Mouse (Mus musculus): ENCODE data around the gene Tbx4. TPM values are rescaled to one million over a fixed set of nuclear protein-coding genes. Genes with fewer than 3 reads are reported as not detected.

Tbx4 gene
- polyA plus RNA-seq, 1 experiment = 0.07 TPM

- 2% methylated on average over 19 of the region's 19 CpGs for WGBS
- H3K4me1 ChIP-seq (ENCODE audit: control insufficient read depth, insufficient read depth, insufficient read length) = peaks cover 3% of the 10 kb centered on the region; the same call in 1 of the 2 replicates
- H3K27ac ChIP-seq (ENCODE audit: insufficient read depth, low read length) = no peak overlapping the region
- H3K36me3 ChIP-seq (ENCODE audit: control insufficient read depth, insufficient read depth, low read length) = no peaks in the 10 kb centered on the region
- H3K4me3 ChIP-seq (ENCODE audit: extremely low read depth, insufficient read depth, insufficient read length) = no peak overlapping the region
- DNase-seq (ENCODE audit: low read depth in 1 of 2, low spot score in 2 of 2) = no peak
- TF ChIP-seq POLR2A (IDR thresholded peaks at IDR 0.05; ENCODE audit: low read depth, low read length) = no peak
- TF ChIP-seq CTCF (IDR thresholded peaks at IDR 0.05; ENCODE audit: extremely low read depth, insufficient read depth, insufficient read length, insufficient replicate concordance) = no peak
- peaks cover 7% of the 10 kb centered on the region for H3K27me3 ChIP-seq (ENCODE audit: control insufficient read depth, insufficient read depth, low read length)
Measured at GRCm38 (mm10) chr11:85925294-85925743, 39.1 kb downstream of the Tbx4 start.

- TF ChIP-seq CTCF (IDR thresholded peaks at IDR 0.05; ENCODE audit: extremely low read depth, insufficient read depth, insufficient read length, insufficient replicate concordance) = no peak
- TF ChIP-seq POLR2A (IDR thresholded peaks at IDR 0.05; ENCODE audit: low read depth, low read length) = no peak
- DNase-seq (ENCODE audit: low read depth in 1 of 2, low spot score in 2 of 2) = no peak
- H3K27me3 ChIP-seq (ENCODE audit: control insufficient read depth, insufficient read depth, low read length) = peaks cover 7% of the 10 kb centered on the region
Measured at GRCm38 (mm10) chr11:85926287-85926764, 40.1 kb downstream of the Tbx4 start.

GRCm38 (mm10) chr11:85928106-85928505, 41.9 kb downstream of the Tbx4 start:
- no peak for TF ChIP-seq POLR2A (IDR thresholded peaks at IDR 0.05; ENCODE audit: low read depth, low read length)
- TF ChIP-seq CTCF (IDR thresholded peaks at IDR 0.05; ENCODE audit: extremely low read depth, insufficient read depth, insufficient read length, insufficient replicate concordance) = no peak
- H3K4me1 ChIP-seq (ENCODE audit: control insufficient read depth, insufficient read depth, insufficient read length) = peaks cover 3% of the 10 kb centered on the region; the same call in 1 of the 2 replicates
- no peak for DNase-seq (ENCODE audit: low read depth in 1 of 2, low spot score in 2 of 2)
- H3K27ac ChIP-seq (ENCODE audit: insufficient read depth, low read length) = no peak overlapping the region
- H3K4me3 ChIP-seq (ENCODE audit: extremely low read depth, insufficient read depth, insufficient read length) = no peak overlapping the region
- H3K36me3 ChIP-seq (ENCODE audit: control insufficient read depth, insufficient read depth, low read length) = no peaks in the 10 kb centered on the region
- 78% methylated on average over 4 of the region's 4 CpGs for WGBS
- peaks cover 7% of the 10 kb centered on the region for H3K27me3 ChIP-seq (ENCODE audit: control insufficient read depth, insufficient read depth, low read length)

More at GRCm38 (mm10) chr11:85926287-85926764, 40.1 kb downstream of the Tbx4 start:
- H3K4me3 ChIP-seq (ENCODE audit: extremely low read depth, insufficient read depth, insufficient read length) = no peak overlapping the region
- H3K27ac ChIP-seq (ENCODE audit: insufficient read depth, low read length) = no peak overlapping the region
- WGBS = 12% methylated on average over 16 of the region's 16 CpGs
- peaks cover 3% of the 10 kb centered on the region; the same call in 1 of the 2 replicates for H3K4me1 ChIP-seq (ENCODE audit: control insufficient read depth, insufficient read depth, insufficient read length)
- no peaks in the 10 kb centered on the region for H3K36me3 ChIP-seq (ENCODE audit: control insufficient read depth, insufficient read depth, low read length)

- Histone ChIP-seq H3K27me3 (ENCODE audit: control insufficient read depth, insufficient read depth, low read length) (peaks cover 7% of the 10 kb centered on the region), H3K4me3 (ENCODE audit: extremely low read depth, insufficient read depth, insufficient read length) (no peak overlapping the region), H3K27ac (ENCODE audit: insufficient read depth, low read length) (no peak overlapping the region), H3K4me1 (ENCODE audit: control insufficient read depth, insufficient read depth, insufficient read length) (peaks cover 3% of the 10 kb centered on the region; the same call in 1 of the 2 replicates), H3K36me3 (ENCODE audit: control insufficient read depth, insufficient read depth, low read length) (no peaks in the 10 kb centered on the region)
- WGBS = 82% methylated on average over 6 of the region's 6 CpGs
- DNase-seq (ENCODE audit: low read depth in 1 of 2, low spot score in 2 of 2) = no peak
- no peak for TF ChIP-seq CTCF (IDR thresholded peaks at IDR 0.05; ENCODE audit: extremely low read depth, insufficient read depth, insufficient read length, insufficient replicate concordance)
Measured at GRCm38 (mm10) chr11:85929651-85930050, 43.4 kb downstream of the Tbx4 start.

GRCm38 (mm10) chr11:85941785-85942570, 55.8 kb downstream of the Tbx4 start:
- no peaks in the 10 kb centered on the region for H3K36me3 ChIP-seq (ENCODE audit: control insufficient read depth, insufficient read depth, low read length)
- 52% methylated on average over 7 of the region's 7 CpGs for WGBS
- TF ChIP-seq CTCF (IDR thresholded peaks at IDR 0.05; ENCODE audit: extremely low read depth, insufficient read depth, insufficient read length, insufficient replicate concordance) (no peak), POLR2A (IDR thresholded peaks at IDR 0.05; ENCODE audit: low read depth, low read length) (no peak)
- H3K4me3 ChIP-seq (ENCODE audit: extremely low read depth, insufficient read depth, insufficient read length) = no peak overlapping the region
- no peaks in the 10 kb centered on the region for H3K4me1 ChIP-seq (ENCODE audit: control insufficient read depth, insufficient read depth, insufficient read length)
- no peak overlapping the region for H3K27ac ChIP-seq (ENCODE audit: insufficient read depth, low read length)
- no peak for DNase-seq (ENCODE audit: low read depth in 1 of 2, low spot score in 2 of 2)
- no peaks in the 10 kb centered on the region for H3K27me3 ChIP-seq (ENCODE audit: control insufficient read depth, insufficient read depth, low read length)

- DNase-seq (ENCODE audit: low read depth in 1 of 2, low spot score in 2 of 2) = no peak
- no peak for TF ChIP-seq CTCF (IDR thresholded peaks at IDR 0.05; ENCODE audit: extremely low read depth, insufficient read depth, insufficient read length, insufficient replicate concordance)
- no peak for TF ChIP-seq POLR2A (IDR thresholded peaks at IDR 0.05; ENCODE audit: low read depth, low read length)
- no peaks in the 10 kb centered on the region for H3K4me1 ChIP-seq (ENCODE audit: control insufficient read depth, insufficient read depth, insufficient read length)
- H3K27me3 ChIP-seq (ENCODE audit: control insufficient read depth, insufficient read depth, low read length) = no peaks in the 10 kb centered on the region
- H3K36me3 ChIP-seq (ENCODE audit: control insufficient read depth, insufficient read depth, low read length) = no peaks in the 10 kb centered on the region
- 92% methylated on average over 10 of the region's 10 CpGs for WGBS
- no peak overlapping the region for H3K4me3 ChIP-seq (ENCODE audit: extremely low read depth, insufficient read depth, insufficient read length)
- H3K27ac ChIP-seq (ENCODE audit: insufficient read depth, low read length) = no peak overlapping the region
Measured at GRCm38 (mm10) chr11:85948765-85949164, 62.5 kb downstream of the Tbx4 start.

- no peaks in the 10 kb centered on the region for H3K27me3 ChIP-seq (ENCODE audit: control insufficient read depth, insufficient read depth, low read length)
- WGBS = 55% methylated on average over 2 of the region's 2 CpGs
- H3K4me3 ChIP-seq (ENCODE audit: extremely low read depth, insufficient read depth, insufficient read length) = no peak overlapping the region
- no peak for TF ChIP-seq POLR2A (IDR thresholded peaks at IDR 0.05; ENCODE audit: low read depth, low read length)
- TF ChIP-seq CTCF (IDR thresholded peaks at IDR 0.05; ENCODE audit: extremely low read depth, insufficient read depth, insufficient read length, insufficient replicate concordance) = no peak
- H3K27ac ChIP-seq (ENCODE audit: insufficient read depth, low read length) = no peak overlapping the region
- H3K36me3 ChIP-seq (ENCODE audit: control insufficient read depth, insufficient read depth, low read length) = no peaks in the 10 kb centered on the region
- no peaks in the 10 kb centered on the region for H3K4me1 ChIP-seq (ENCODE audit: control insufficient read depth, insufficient read depth, insufficient read length)
- no peak for DNase-seq (ENCODE audit: low read depth in 1 of 2, low spot score in 2 of 2)
Measured at GRCm38 (mm10) chr11:85949749-85950148, 63.5 kb downstream of the Tbx4 start.
